Mouse (Mus musculus): Measurements from ENCODE around the gene Zdhhc22. TPM values are rescaled to one million over a fixed set of nuclear protein-coding genes. Genes with fewer than 3 reads are reported as not detected.

Zdhhc22 gene
- polyA plus RNA-seq (2016; fragmentation: Nextera tagmentation; extraction: Ambion mirVana) = 2.9 and 3.7 TPM in 2 replicates

- H3K27me3 ChIP-seq = peaks cover 65% of the 10 kb centered on the region
- peaks cover 30% of the 10 kb centered on the region for H3K4me1 ChIP-seq
- H3K4me3 ChIP-seq = peak within 1 kb of the TSS; percentile 57
- H3K27ac ChIP-seq = peak within 1 kb of the TSS; percentile 44; the same call in 1 of the 2 replicates
- H3K4me2 ChIP-seq (replicated peaks) = peak within 1 kb of the TSS; percentile 88
- no peaks in the 10 kb centered on the region for H3K9me3 ChIP-seq (replicated peaks)
- peak within 1 kb of the TSS; percentile 73 for H3K9ac ChIP-seq
- under 1% methylated on average over 62 of the region's 68 CpGs for WGBS
- no peaks in the 10 kb centered on the region for H3K36me3 ChIP-seq
- ATAC-seq (ENCODE audit: low FRiP score) = peak; percentile 76
Observed at GRCm38 (mm10) chr12:86989890-86990754, at the start of gene Zdhhc22. Zdhhc22 (minus strand) TSS chr12:86990430.

- Histone ChIP-seq H3K9me3 (replicated peaks) (no peaks in the 10 kb centered on the region), H3K4me3 (no peak overlapping the region), H3K4me1 (no peaks in the 10 kb centered on the region), H3K9ac (no peak overlapping the region), H3K27ac (no peak overlapping the region), H3K27me3 (0 out of 2 replicates have a peak, but pooled peaks cover 4% of the 10 kb centered on the region), H3K36me3 (no peaks in the 10 kb centered on the region), H3K4me2 (replicated peaks) (no peak overlapping the region)
- 97% methylated on average over 7 of the region's 7 CpGs for WGBS
- no peak for ATAC-seq (ENCODE audit: low FRiP score)
Observed at GRCm38 (mm10) chr12:87036631-87037030, 46.4 kb upstream of the Zdhhc22 start.

DNA sequence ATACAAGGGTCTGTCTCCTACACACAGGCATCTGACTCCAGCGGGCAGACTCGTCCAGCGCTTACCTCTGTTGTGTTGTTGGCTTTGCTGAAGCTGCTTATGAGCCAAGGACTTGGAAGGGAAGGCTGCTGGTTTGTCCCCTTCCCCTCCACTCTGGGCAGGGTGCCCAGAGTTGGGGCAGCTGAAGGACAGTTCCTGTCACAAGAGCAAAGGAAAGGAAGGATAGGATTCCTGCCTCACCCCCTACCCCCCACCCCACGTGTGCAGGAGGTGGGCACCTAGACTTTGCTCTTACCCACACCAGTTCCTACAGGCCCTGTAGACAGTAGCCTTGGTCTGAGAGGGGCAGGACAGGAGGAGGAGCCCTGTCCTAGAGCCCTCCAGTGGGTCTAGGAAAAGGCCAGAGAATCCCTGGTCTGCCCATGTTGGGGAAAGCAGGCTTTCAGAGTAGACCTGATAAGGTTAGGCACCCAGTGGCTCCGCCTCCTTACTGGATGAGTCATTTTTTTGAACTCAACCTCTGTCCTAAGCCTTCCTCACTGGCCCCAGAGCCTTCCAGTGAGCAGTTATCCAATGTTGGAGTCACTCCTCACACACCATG is 41.0 kb upstream of the Zdhhc22 start:
- Histone ChIP-seq H3K4me2 (replicated peaks) (no peak overlapping the region), H3K36me3 (no peaks in the 10 kb centered on the region), H3K4me1 (peaks cover 10% of the 10 kb centered on the region), H3K27ac (no peak overlapping the region), H3K27me3 (peaks cover 23% of the 10 kb centered on the region), H3K9me3 (replicated peaks) (no peaks in the 10 kb centered on the region), H3K9ac (no peak overlapping the region), H3K4me3 (no peak overlapping the region)
- 82% methylated on average over 5 of the region's 5 CpGs for WGBS
- no peak for ATAC-seq (ENCODE audit: low FRiP score)

DNA sequence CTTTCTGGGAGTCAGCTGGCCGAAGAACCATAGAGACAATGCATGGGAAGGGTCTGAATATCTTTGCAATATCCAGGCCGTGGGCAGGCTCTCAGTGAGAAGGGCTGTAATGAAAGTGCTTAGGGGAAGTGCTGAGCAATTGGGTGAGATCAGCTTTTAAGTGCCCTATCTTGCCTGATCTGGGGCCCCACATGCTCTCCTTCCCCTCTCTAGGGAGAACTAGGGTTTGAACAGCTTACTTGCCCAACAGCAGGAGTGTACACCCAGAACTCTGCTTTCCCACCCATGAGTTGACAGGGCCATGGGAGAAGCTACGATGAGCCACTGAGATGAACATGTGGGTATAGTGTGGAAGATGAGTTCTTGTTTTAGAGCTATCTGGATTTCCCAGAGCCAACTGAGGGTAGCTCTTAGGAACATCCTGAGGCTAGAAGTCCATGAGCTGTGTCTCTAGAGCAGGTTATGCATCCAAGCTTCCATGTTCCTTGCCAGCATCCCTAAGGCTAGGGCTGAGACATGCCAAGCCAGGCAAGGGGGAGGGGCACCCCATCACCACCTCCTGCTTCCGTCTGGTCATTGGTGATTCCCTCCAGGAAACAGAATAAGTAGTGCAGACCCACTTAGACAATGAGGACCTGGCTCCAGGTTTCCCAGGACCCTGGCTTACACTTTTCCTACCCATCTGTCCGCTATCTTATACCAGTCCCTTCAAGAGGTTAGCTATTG is 39.2 kb upstream of the Zdhhc22 start:
- Histone ChIP-seq H3K36me3 (no peaks in the 10 kb centered on the region), H3K4me1 (peaks cover 13% of the 10 kb centered on the region), H3K9me3 (replicated peaks) (no peaks in the 10 kb centered on the region), H3K27me3 (peaks cover 30% of the 10 kb centered on the region), H3K27ac (no peak overlapping the region), H3K4me3 (no peak overlapping the region), H3K4me2 (replicated peaks) (no peak overlapping the region), H3K9ac (no peak overlapping the region)
- ATAC-seq (ENCODE audit: low FRiP score) = no peak
- 74% methylated on average over 5 of the region's 5 CpGs for WGBS

- H3K9ac ChIP-seq = no peak overlapping the region
- no peaks in the 10 kb centered on the region for H3K9me3 ChIP-seq (replicated peaks)
- WGBS = 90% methylated on average over 2 of the region's 2 CpGs
- no peaks in the 10 kb centered on the region for H3K36me3 ChIP-seq
- ATAC-seq (ENCODE audit: low FRiP score) = no peak
- no peak overlapping the region for H3K27ac ChIP-seq
- peaks cover 13% of the 10 kb centered on the region for H3K4me1 ChIP-seq
- H3K27me3 ChIP-seq = peaks cover 30% of the 10 kb centered on the region
- H3K4me3 ChIP-seq = no peak overlapping the region
- no peak overlapping the region for H3K4me2 ChIP-seq (replicated peaks)
Observed at GRCm38 (mm10) chr12:87028068-87028467, 37.8 kb upstream of the Zdhhc22 start.

DNA sequence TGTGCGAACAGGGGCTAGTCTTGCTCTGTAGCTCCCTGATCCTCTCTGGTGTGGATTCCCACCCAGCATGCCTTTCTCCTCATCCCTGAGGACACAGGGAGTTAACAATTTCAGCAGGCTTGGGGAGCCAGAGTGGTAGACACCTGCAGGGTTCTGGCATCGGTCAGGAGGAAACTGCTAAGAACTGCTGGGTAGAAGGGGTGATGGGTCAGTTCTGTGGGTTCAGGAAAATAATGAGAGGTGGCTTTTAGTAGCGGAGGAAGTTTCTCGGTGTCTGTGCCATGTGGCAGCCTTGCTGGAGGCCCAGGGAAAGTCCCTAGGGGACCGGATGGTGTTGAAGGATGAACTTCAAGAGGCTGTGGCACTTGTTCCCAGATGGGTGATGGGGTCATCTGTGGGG is 37.2 kb upstream of the Zdhhc22 start:
- H3K4me1 ChIP-seq = peaks cover 13% of the 10 kb centered on the region
- H3K36me3 ChIP-seq = no peaks in the 10 kb centered on the region
- peaks cover 30% of the 10 kb centered on the region for H3K27me3 ChIP-seq
- H3K4me3 ChIP-seq = 0 out of 2 replicates have a peak overlapping the region, but pooled peaks have one; percentile 42
- no peak overlapping the region for H3K27ac ChIP-seq
- ATAC-seq (ENCODE audit: low FRiP score) = no peak
- peak overlapping the region; percentile 65 for H3K4me2 ChIP-seq (replicated peaks)
- H3K9me3 ChIP-seq (replicated peaks) = no peaks in the 10 kb centered on the region
- 48% methylated on average over 5 of the region's 5 CpGs for WGBS
- H3K9ac ChIP-seq = no peak overlapping the region

DNA sequence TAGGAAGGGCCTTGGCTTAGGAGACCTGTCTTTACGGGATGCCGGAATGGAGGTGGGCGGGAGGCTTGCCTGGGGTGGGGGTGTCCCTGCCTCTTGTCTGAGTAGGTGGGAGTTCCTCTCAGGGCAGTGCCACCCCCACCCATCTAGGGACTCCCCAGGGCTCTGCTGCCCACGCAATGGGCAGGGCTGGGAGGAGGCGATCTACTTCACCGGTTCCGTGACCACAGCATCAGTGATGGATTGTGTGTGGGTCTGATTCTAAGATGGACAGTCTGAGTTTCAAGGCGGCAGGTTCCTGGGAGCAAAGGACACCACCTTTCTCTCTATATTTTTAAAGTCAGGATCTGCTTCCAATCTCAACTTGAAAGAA is 36.6 kb upstream of the Zdhhc22 start:
- Histone ChIP-seq H3K9ac (peak overlapping the region; percentile 54), H3K27ac (0 out of 2 replicates have a peak overlapping the region, but pooled peaks have one; percentile 24), H3K4me3 (peak overlapping the region; percentile 42), H3K4me2 (replicated peaks) (peak overlapping the region; percentile 65), H3K4me1 (peaks cover 13% of the 10 kb centered on the region), H3K9me3 (replicated peaks) (no peaks in the 10 kb centered on the region), H3K36me3 (no peaks in the 10 kb centered on the region), H3K27me3 (peaks cover 30% of the 10 kb centered on the region)
- peak; percentile 36; the same call in 1 of the 2 replicates for ATAC-seq (ENCODE audit: low FRiP score)
- 18% methylated on average over 8 of the region's 8 CpGs for WGBS

- Histone ChIP-seq H3K36me3 (no peaks in the 10 kb centered on the region), H3K27me3 (peaks cover 30% of the 10 kb centered on the region), H3K4me2 (replicated peaks) (peak overlapping the region; percentile 65), H3K9ac (peak overlapping the region; percentile 54), H3K4me3 (peak overlapping the region; percentile 42), H3K4me1 (peaks cover 13% of the 10 kb centered on the region), H3K9me3 (replicated peaks) (no peaks in the 10 kb centered on the region), H3K27ac (0 out of 2 replicates have a peak overlapping the region, but pooled peaks have one; percentile 24)
- 3% methylated on average over 30 of the region's 30 CpGs for WGBS
- ATAC-seq (ENCODE audit: low FRiP score) = peak; percentile 64
Observed at GRCm38 (mm10) chr12:87026109-87026870, 36.1 kb upstream of the Zdhhc22 start.

DNA sequence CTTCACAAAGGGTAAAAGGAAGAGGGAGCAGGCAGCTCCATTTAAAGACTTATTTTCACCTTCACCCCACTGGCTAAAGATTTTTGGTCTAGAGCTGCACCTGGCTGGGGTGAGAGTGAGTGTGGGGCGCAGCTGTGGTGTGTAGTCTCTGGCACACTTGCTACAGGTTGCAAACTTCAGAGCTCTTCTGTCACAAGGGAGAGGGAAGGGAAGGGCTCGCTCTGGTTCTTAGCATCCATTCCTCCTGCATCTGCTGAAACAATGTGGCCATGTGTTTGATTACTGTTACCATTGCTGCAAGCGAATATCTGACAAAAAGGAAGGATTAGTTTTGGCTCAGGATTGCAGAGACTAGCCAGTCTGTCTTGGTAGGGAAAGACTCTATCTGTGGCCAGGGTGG is 33.2 kb upstream of the Zdhhc22 start:
- Histone ChIP-seq H3K36me3 (no peaks in the 10 kb centered on the region), H3K4me3 (no peak overlapping the region), H3K27ac (no peak overlapping the region), H3K27me3 (peaks cover 29% of the 10 kb centered on the region), H3K4me2 (replicated peaks) (no peak overlapping the region), H3K9ac (no peak overlapping the region), H3K4me1 (peaks cover 13% of the 10 kb centered on the region), H3K9me3 (replicated peaks) (no peaks in the 10 kb centered on the region)
- ATAC-seq (ENCODE audit: low FRiP score) = no peak
- WGBS = 78% methylated on average over 3 of the region's 3 CpGs

DNA sequence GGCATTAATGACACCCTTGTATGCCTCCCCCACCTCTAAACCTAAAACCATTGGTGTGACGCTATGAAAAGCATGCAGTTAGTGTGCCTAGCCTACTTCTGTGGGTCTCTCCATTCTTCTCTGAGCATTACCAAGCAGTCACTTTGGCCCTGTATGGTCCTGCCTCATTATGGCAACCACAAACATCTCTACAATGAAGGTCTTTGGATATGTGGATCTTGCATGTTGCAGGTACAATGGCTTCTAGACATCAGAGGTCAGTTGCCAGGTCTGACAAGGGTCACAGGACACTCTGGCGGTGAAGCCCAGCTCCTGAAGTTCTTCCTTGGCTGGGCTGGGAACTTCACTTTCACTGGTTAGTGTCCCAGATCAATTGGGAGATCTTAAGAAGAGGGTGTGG is 31.8 kb upstream of the Zdhhc22 start:
- 79% methylated on average over 2 of the region's 2 CpGs for WGBS
- H3K9ac ChIP-seq = no peak overlapping the region
- H3K4me3 ChIP-seq = no peak overlapping the region
- H3K9me3 ChIP-seq (replicated peaks) = no peaks in the 10 kb centered on the region
- no peaks in the 10 kb centered on the region for H3K36me3 ChIP-seq
- H3K27me3 ChIP-seq = peaks cover 15% of the 10 kb centered on the region
- no peak for ATAC-seq (ENCODE audit: low FRiP score)
- H3K4me1 ChIP-seq = peaks cover 10% of the 10 kb centered on the region
- H3K4me2 ChIP-seq (replicated peaks) = no peak overlapping the region
- no peak overlapping the region for H3K27ac ChIP-seq

GRCm38 (mm10) chr12:87021040-87021439 is 30.8 kb upstream of the Zdhhc22 start, which contains the start of gene Tmem63c:
Tmem63c (plus strand) TSS chr12:87021340.
- WGBS = 82% methylated on average over 6 of the region's 6 CpGs
- no peak for ATAC-seq (ENCODE audit: low FRiP score)
- Histone ChIP-seq H3K4me3 (no peak within 1 kb of the TSS), H3K4me1 (peaks cover 1% of the 10 kb centered on the region; the same call in 1 of the 2 replicates), H3K27ac (no peak within 1 kb of the TSS), H3K9me3 (replicated peaks) (no peaks in the 10 kb centered on the region), H3K4me2 (replicated peaks) (no peak within 1 kb of the TSS), H3K9ac (no peak within 1 kb of the TSS), H3K27me3 (peaks cover 5% of the 10 kb centered on the region; the same call in 1 of the 2 replicates), H3K36me3 (no peaks in the 10 kb centered on the region)
